Mouse (Mus musculus): ENCODE measurements around the gene Fbxl12.
"Not testable (repeated sequence)": the region's sequence is repeated elsewhere in the genome, so short reads cannot be mapped to it uniquely, and the experiment has no call there.

The Fbxl12 gene

GRCm38 (mm10) chr9:20644360-20645081, at the start of gene Fbxl12:
Fbxl12 (minus strand) TSS chr9:20644767.
- peak; percentile 91 for DNase-seq (ENCODE audit: low read depth, low spot score)

GRCm38 (mm10) chr9:20692863-20693262, 48.3 kb upstream of the Fbxl12 start:
- no peak for DNase-seq (ENCODE audit: low read depth, low spot score)

GRCm38 (mm10) chr9:20690449-20690848, 45.9 kb upstream of the Fbxl12 start:
- not testable (repeated sequence) for DNase-seq (ENCODE audit: low read depth, low spot score)

- no peak for DNase-seq (ENCODE audit: low read depth, low spot score)
These were observed 45.3 kb upstream of the Fbxl12 start for GRCm38 (mm10) chr9:20689913-20690312.

- no peak for DNase-seq (ENCODE audit: low read depth, low spot score)
These were observed 44.8 kb upstream of the Fbxl12 start for GRCm38 (mm10) chr9:20689403-20689802.

- DNase-seq (ENCODE audit: low read depth, low spot score), result no peak
These were observed 40.7 kb upstream of the Fbxl12 start for GRCm38 (mm10) chr9:20685081-20685861.

- no peak for DNase-seq (ENCODE audit: low read depth, low spot score)
These were observed 37.8 kb upstream of the Fbxl12 start for GRCm38 (mm10) chr9:20682389-20682722.

- DNase-seq (ENCODE audit: low read depth, low spot score), result peak; percentile 51
These were observed 37.2 kb upstream of the Fbxl12 start for GRCm38 (mm10) chr9:20681546-20682388.

GRCm38 (mm10) chr9:20680378-20680958, 35.9 kb upstream of the Fbxl12 start:
- no peak for DNase-seq (ENCODE audit: low read depth, low spot score)

- DNase-seq (ENCODE audit: low read depth, low spot score), result no peak
These were observed 33.3 kb upstream of the Fbxl12 start for GRCm38 (mm10) chr9:20677892-20678291.

GRCm38 (mm10) chr9:20672047-20672446, 27.5 kb upstream of the Fbxl12 start:
- no peak for DNase-seq (ENCODE audit: low read depth, low spot score)

- no peak for DNase-seq (ENCODE audit: low read depth, low spot score)
These were observed 23.5 kb upstream of the Fbxl12 start for GRCm38 (mm10) chr9:20668065-20668464.

- DNase-seq (ENCODE audit: low read depth, low spot score), result peak; percentile 68
These were observed 22.0 kb upstream of the Fbxl12 start for GRCm38 (mm10) chr9:20666510-20667034.

- DNase-seq (ENCODE audit: low read depth, low spot score), result no peak
These were observed 21.4 kb upstream of the Fbxl12 start for GRCm38 (mm10) chr9:20665925-20666324.

- DNase-seq (ENCODE audit: low read depth, low spot score), result no peak
These were observed 20.5 kb upstream of the Fbxl12 start for GRCm38 (mm10) chr9:20664982-20665637.

- DNase-seq (ENCODE audit: low read depth, low spot score), result no peak
These were observed 19.8 kb upstream of the Fbxl12 start for GRCm38 (mm10) chr9:20664366-20664765.

- DNase-seq (ENCODE audit: low read depth, low spot score), result no peak
These were observed 19.4 kb upstream of the Fbxl12 start for GRCm38 (mm10) chr9:20663956-20664355.

GRCm38 (mm10) chr9:20662874-20663273, 18.3 kb upstream of the Fbxl12 start:
- no peak for DNase-seq (ENCODE audit: low read depth, low spot score)

- DNase-seq (ENCODE audit: low read depth, low spot score), result peak; percentile 66
These were observed 17.8 kb upstream of the Fbxl12 start for GRCm38 (mm10) chr9:20662325-20662724.

GRCm38 (mm10) chr9:20657546-20657945, 13.0 kb upstream of the Fbxl12 start:
- DNase-seq (ENCODE audit: low read depth, low spot score), result no peak

- no peak for DNase-seq (ENCODE audit: low read depth, low spot score)
These were observed 9.3 kb upstream of the Fbxl12 start for GRCm38 (mm10) chr9:20653859-20654258.

All from R1 (cell line).